Comparison of ENCODE assay signal across 8 mouse cellular contexts in the genomic region with DNA sequence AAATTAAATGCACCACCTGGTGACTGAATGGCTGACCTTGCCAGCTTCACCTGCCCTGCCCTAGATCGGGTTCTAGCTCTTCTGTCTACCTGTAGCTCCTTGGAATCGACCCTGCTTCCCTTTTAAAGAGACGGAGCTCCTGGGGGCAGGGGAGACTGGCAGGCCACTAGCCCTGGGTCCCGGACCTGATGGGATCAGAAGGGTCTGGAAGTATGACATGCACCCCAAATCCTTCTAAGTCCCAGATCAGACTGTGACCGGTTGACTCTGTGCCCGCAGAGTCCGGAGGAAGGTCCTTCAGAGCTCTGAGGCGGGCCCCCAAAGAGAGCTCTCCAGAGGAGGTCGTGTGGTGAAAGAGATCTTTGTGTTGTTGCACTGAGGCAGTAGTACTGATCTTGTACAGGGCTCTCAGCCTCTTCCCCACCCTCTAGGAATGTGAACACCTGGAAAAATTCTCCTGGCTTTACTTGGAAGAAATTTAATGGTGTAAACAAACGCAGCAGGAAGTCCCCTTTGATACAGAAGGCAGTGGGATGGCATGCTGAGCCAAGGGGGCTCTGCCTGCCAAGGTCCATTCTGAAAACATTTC.
A peak's percentile ranks its signal among the peaks of the same experiment; 100 is the strongest.
DNase-seq lines count a peak whose midpoint lies in the region; ATAC-seq and TF ChIP-seq lines count a peak whose summit lies in the region.

No protein-coding gene starts in this region.

- no peaks in the 10 kb centered on the region for H3K27me3 ChIP-seq in kidney, adult 2 months (replicated peaks; ENCODE audit: control insufficient read depth, insufficient read depth, low read length)
- H3K27me3 ChIP-seq in embryonic facial prominence, embryonic 15.5 days = no peaks in the 10 kb centered on the region
- no peaks in the 10 kb centered on the region for H3K27me3 ChIP-seq in intestine, postnatal 0 days (replicated peaks; ENCODE audit: control insufficient read depth, insufficient read depth, low read length)
- H3K27me3 ChIP-seq in neural tube, embryonic 11.5 days (ENCODE audit: control insufficient read depth, insufficient read depth, low read length) = no peaks in the 10 kb centered on the region

- peak overlapping the region; percentile 79 for H3K27ac ChIP-seq in kidney, adult 2 months (ENCODE audit: insufficient read depth, low read depth, low read length)
- H3K27ac ChIP-seq in embryonic facial prominence, embryonic 15.5 days (replicated peaks) = 0 out of 2 replicates have a peak overlapping the region, but pooled peaks have one; percentile 17
- H3K27ac ChIP-seq in intestine, postnatal 0 days (ENCODE audit: low read depth, low read length) = no peak overlapping the region
- no peak overlapping the region for H3K27ac ChIP-seq in neural tube, embryonic 11.5 days (ENCODE audit: low read depth, low read length)

- ATAC-seq in embryonic facial prominence, embryonic 15.5 days (ENCODE audit: insufficient number of reproducible peaks, low FRiP score, low TSS enrichment, low read depth) = peak; percentile 34; the same call in 1 of the 2 replicates
- ATAC-seq in intestine, postnatal 0 days = no peak
- ATAC-seq in neural tube, embryonic 11.5 days (ENCODE audit: insufficient read depth, low FRiP score, low TSS enrichment) = peak; percentile 35; the same call in 1 of the 2 replicates
- no peak for ATAC-seq in frontal cortex, adult (ENCODE audit: low TSS enrichment)

- no peaks in the 10 kb centered on the region for H3K36me3 ChIP-seq in kidney, adult 2 months (ENCODE audit: control insufficient read depth, insufficient read depth, low read length)
- no peaks in the 10 kb centered on the region for H3K36me3 ChIP-seq in embryonic facial prominence, embryonic 15.5 days
- no peaks in the 10 kb centered on the region for H3K36me3 ChIP-seq in intestine, postnatal 0 days (ENCODE audit: control insufficient read depth, insufficient read depth)
- H3K36me3 ChIP-seq in neural tube, embryonic 11.5 days (ENCODE audit: control insufficient read depth, insufficient read depth, low read length) = no peaks in the 10 kb centered on the region

- no peak for TF ChIP-seq CTCF in kidney, adult 2 months (conservative IDR thresholded peaks at IDR 0.05; ENCODE audit: insufficient read depth, insufficient read length, low read depth, low read length)
- TF ChIP-seq CTCF in intestine, postnatal 0 days (IDR thresholded peaks at IDR 0.05; ENCODE audit: low read depth) = no peak

- H3K4me1 ChIP-seq in kidney, adult 2 months (ENCODE audit: control insufficient read depth, insufficient read depth, low read length) = peaks cover 4% of the 10 kb centered on the region; the same call in 1 of the 2 replicates
- peaks cover 22% of the 10 kb centered on the region for H3K4me1 ChIP-seq in embryonic facial prominence, embryonic 15.5 days
- peaks cover 13% of the 10 kb centered on the region; the same call in 1 of the 2 replicates for H3K4me1 ChIP-seq in intestine, postnatal 0 days (replicated peaks; ENCODE audit: control insufficient read depth, insufficient read depth, low read length)
- H3K4me1 ChIP-seq in neural tube, embryonic 11.5 days (ENCODE audit: control insufficient read depth, insufficient read depth, low read length) = peaks cover 19% of the 10 kb centered on the region

- 30% methylated on average over 10 of the region's 10 CpGs for WGBS in kidney, adult 2 months
- 8% methylated on average over 10 of the region's 10 CpGs for WGBS in embryonic facial prominence, embryonic 15.5 days
- WGBS in intestine, postnatal 0 days = 40% methylated on average over 10 of the region's 10 CpGs
- WGBS in neural tube, embryonic 11.5 days = 4% methylated on average over 10 of the region's 10 CpGs

- TF ChIP-seq POLR2A in kidney, adult 2 months (IDR thresholded peaks at IDR 0.05; ENCODE audit: low read depth, low read length) = no peak

- intact Hi-C loops in gastrocnemius, postnatal 36 days (cut with DNase I) = no loop called here

- no peaks in the 10 kb centered on the region for H3K9me3 ChIP-seq in embryonic facial prominence, embryonic 15.5 days (replicated peaks)
- no peaks in the 10 kb centered on the region for H3K9me3 ChIP-seq in intestine, postnatal 0 days (ENCODE audit: control insufficient read depth)
- H3K9me3 ChIP-seq in neural tube, embryonic 11.5 days (ENCODE audit: control insufficient read depth, low read length) = no peaks in the 10 kb centered on the region

- peak overlapping the region; percentile 12; the same call in 1 of the 2 replicates for H3K4me3 ChIP-seq in kidney, adult 2 months (ENCODE audit: insufficient read depth, low read depth, low read length)
- H3K4me3 ChIP-seq in embryonic facial prominence, embryonic 15.5 days (replicated peaks) = peak overlapping the region; percentile 24
- peak overlapping the region; percentile 31 for H3K4me3 ChIP-seq in intestine, postnatal 0 days (ENCODE audit: low read depth, low read length)
- H3K4me3 ChIP-seq in neural tube, embryonic 11.5 days (ENCODE audit: low read depth, low read length) = no peak overlapping the region

- H3K9ac ChIP-seq in embryonic facial prominence, embryonic 15.5 days = no peak overlapping the region
- no peak overlapping the region for H3K9ac ChIP-seq in intestine, postnatal 0 days (ENCODE audit: low read depth, low read length)
- no peak overlapping the region for H3K9ac ChIP-seq in neural tube, embryonic 11.5 days (ENCODE audit: low read length)

- no peak for DNase-seq in kidney, adult 2 months
- DNase-seq in kidney, postnatal 36 days = no peak
- DNase-seq in neural tube, embryonic 11.5 days (ENCODE audit: low spot score) = peak; percentile 25
- no peak for DNase-seq in thymus, postnatal 0 days (ENCODE audit: low spot score)
- no peak for DNase-seq in gastrocnemius, postnatal 36 days

- H3K4me2 ChIP-seq in embryonic facial prominence, embryonic 15.5 days (replicated peaks) = peak overlapping the region; percentile 46
- H3K4me2 ChIP-seq in intestine, postnatal 0 days (replicated peaks; ENCODE audit: low read depth) = peak overlapping the region; percentile 64
- peak overlapping the region; percentile 39 for H3K4me2 ChIP-seq in neural tube, embryonic 11.5 days (ENCODE audit: low read depth)

Comparison
In these comparisons a context has a peak if more than half of its experiments do, and no peak if none do; other contexts are left out.
1. H3K27ac ChIP-seq: peak in kidney, adult 2 months (single experiment) and embryonic facial prominence, embryonic 15.5 days (single experiment); none in intestine, postnatal 0 days (single experiment) and neural tube, embryonic 11.5 days (single experiment).
2. ATAC-seq: peak in embryonic facial prominence, embryonic 15.5 days (single experiment) and neural tube, embryonic 11.5 days (single experiment); none in intestine, postnatal 0 days (single experiment) and frontal cortex, adult (single experiment).
3. Peak in every context shown above with its lines, with median percentiles within 50 percentile points of each other: H3K4me2 ChIP-seq.